Mouse (Mus musculus): ENCODE measurements at regions not wholly inside any gene's neighbourhood (a gene's known extent, or its start where the extent isn't known, plus 50 kb on each side); places are given as distances from the start of the nearest gene placed in this dataset.

DNA sequence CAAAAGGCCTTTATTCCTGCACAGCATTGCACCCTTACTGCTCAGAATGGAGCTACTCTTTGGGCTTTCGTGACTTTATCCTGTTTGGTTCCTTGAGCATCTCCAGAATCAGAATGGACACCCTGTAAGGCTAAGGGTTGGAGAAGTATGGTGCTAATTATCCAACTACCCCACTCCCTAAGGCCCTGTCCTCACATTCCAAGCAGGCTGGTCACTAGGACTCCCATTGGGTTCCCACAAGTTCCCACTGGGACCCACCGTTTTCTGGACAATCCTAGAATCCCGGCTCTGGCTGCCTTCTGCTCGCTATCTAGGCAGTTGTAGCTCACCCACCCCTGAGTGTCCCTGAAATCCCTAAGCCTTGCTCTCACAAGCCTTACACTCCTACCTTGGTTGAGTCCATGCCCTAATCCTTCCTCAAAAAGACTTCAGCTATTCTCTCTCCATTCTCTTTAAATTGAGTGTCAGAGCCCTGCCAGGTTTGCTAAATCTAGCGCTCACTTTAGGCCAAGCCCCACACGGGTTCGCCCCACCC lies 146.1 kb downstream of the Efcab1 start:
- 50% methylated on average over 7 of the region's 7 CpGs for WGBS
- no peaks in the 10 kb centered on the region for H3K27me3 ChIP-seq (ENCODE audit: control insufficient read depth, insufficient read depth, low read length)
- no peaks in the 10 kb centered on the region for H3K36me3 ChIP-seq (ENCODE audit: control insufficient read depth, insufficient read depth, low read length)
- no peaks in the 10 kb centered on the region for H3K4me1 ChIP-seq (ENCODE audit: control insufficient read depth, insufficient read depth, insufficient read length)
- no peak overlapping the region for H3K4me3 ChIP-seq (ENCODE audit: extremely low read depth, insufficient read depth, insufficient read length)
- TF ChIP-seq CTCF (IDR thresholded peaks at IDR 0.05; ENCODE audit: extremely low read depth, insufficient read depth, insufficient read length, insufficient replicate concordance) (no peak), POLR2A (IDR thresholded peaks at IDR 0.05; ENCODE audit: low read depth, low read length) (no peak)
- no peak overlapping the region for H3K27ac ChIP-seq (ENCODE audit: insufficient read depth, low read length)
- DNase-seq (ENCODE audit: low read depth in 1 of 2, low spot score in 2 of 2), result no peak

DNA sequence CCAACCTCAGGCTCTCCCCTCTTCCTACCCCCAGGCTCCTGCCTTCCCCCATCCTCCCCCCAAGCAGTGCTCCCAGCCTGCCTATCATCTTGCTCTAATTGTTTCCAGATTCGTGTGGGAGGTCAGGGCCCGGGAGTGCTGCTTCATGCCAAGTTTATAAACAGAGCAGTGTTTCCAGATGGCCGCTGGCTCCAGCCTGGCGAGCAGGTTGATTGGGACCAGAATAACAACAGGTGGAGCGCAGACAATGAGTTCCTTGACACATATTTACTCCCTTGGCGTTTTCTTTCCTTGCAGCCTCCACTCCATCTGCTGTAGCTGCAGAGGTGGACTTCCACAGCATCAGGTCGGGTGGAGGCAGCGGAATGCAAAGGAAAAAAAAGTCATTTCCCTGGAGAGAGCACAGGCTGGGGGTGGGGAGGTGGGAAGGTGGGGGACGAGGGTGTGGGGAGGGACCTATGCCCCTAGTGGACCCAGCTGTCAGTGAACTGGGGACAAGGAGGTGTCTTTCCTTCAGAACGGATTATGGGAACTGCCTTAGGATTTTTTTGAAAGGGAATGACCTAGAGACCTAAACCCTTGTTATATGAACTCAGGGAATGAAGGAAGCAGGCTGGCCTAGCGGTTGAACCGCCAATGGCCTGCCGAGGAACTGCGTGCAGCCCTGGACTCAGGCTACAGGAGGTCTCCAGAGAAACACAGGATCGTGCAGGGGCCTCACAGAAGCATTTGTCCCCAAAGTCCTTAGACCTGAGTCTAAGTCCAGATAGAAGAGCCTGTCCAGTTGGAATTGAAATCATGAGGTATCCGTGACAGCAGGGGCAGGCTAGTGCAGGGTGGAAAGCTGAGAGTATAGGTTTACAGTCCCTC lies 146.8 kb downstream of the Efcab1 start:
- no peaks in the 10 kb centered on the region for H3K27me3 ChIP-seq (ENCODE audit: control insufficient read depth, insufficient read depth, low read length)
- DNase-seq (ENCODE audit: low read depth in 1 of 2, low spot score in 2 of 2), result no peak
- H3K36me3 ChIP-seq (ENCODE audit: control insufficient read depth, insufficient read depth, low read length), result no peaks in the 10 kb centered on the region
- no peak overlapping the region for H3K4me3 ChIP-seq (ENCODE audit: extremely low read depth, insufficient read depth, insufficient read length)
- no peak overlapping the region for H3K27ac ChIP-seq (ENCODE audit: insufficient read depth, low read length)
- whole genome bisulfite sequencing, result 32% methylated on average over 16 of the region's 16 CpGs
- TF ChIP-seq POLR2A (IDR thresholded peaks at IDR 0.05; ENCODE audit: low read depth, low read length), result no peak
- TF ChIP-seq CTCF (IDR thresholded peaks at IDR 0.05; ENCODE audit: extremely low read depth, insufficient read depth, insufficient read length, insufficient replicate concordance), result no peak
- H3K4me1 ChIP-seq (ENCODE audit: control insufficient read depth, insufficient read depth, insufficient read length), result no peaks in the 10 kb centered on the region

DNA sequence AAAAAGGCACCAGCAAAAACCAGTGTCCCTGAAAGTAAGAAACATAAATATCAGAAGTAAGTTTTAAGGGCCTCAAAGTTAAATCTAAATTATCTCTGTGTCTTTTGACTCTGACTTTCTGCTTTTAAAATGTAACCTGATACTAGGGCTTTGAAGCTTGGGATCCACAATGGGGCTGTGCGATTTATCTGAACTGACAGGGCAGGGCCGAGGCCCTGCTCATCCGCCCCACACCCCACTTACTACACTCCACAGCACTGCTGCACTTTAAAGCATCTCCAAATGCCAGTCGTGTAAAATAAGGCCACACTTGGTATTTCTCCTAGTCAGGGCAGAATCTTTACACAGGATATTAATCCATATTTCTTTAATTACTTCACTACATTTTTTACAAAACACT lies 147.4 kb downstream of the Efcab1 start:
- DNase-seq (ENCODE audit: low read depth in 1 of 2, low spot score in 2 of 2), result no peak
- Histone ChIP-seq H3K27me3 (ENCODE audit: control insufficient read depth, insufficient read depth, low read length) (no peaks in the 10 kb centered on the region), H3K36me3 (ENCODE audit: control insufficient read depth, insufficient read depth, low read length) (no peaks in the 10 kb centered on the region), H3K27ac (ENCODE audit: insufficient read depth, low read length) (no peak overlapping the region), H3K4me1 (ENCODE audit: control insufficient read depth, insufficient read depth, insufficient read length) (no peaks in the 10 kb centered on the region), H3K4me3 (ENCODE audit: extremely low read depth, insufficient read depth, insufficient read length) (no peak overlapping the region)
- TF ChIP-seq CTCF (IDR thresholded peaks at IDR 0.05; ENCODE audit: extremely low read depth, insufficient read depth, insufficient read length, insufficient replicate concordance) (no peak), POLR2A (IDR thresholded peaks at IDR 0.05; ENCODE audit: low read depth, low read length) (no peak)
- 52% methylated on average over 4 of the region's 4 CpGs for WGBS

DNA sequence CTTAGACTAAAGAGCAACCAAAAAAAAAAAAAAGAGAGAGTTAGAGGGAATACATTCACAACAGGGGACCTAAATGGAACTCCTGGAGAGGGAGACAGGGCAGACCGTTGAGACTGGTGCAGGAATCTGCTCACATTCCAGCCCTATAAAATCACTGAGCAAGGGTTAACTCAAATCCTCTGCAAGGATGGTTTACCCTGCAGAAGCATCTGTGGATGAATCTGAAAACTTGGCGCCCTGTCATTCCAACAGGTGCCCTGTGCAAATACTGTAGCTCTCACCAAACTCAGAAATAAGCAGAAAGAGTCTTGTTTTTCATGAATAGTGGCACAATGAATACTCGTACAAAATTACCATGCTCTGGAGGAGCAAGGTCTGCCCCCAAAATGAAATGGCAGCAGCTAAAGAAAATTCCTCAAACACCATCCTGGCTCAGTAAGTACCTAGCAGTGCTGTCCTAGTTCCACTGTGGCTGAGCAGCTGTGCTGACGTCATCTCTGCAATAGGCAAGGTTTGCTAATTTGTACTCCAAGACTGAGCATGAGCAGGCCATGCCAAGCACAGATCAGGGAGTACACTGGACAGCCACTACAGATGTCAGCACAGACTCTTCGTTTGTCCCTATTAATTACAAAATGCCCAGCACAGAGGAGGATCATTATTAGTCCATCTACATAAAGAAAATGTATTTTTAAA lies 148.0 kb downstream of the Efcab1 start:
- WGBS, result 69% methylated on average over 5 of the region's 5 CpGs
- Histone ChIP-seq H3K4me3 (ENCODE audit: extremely low read depth, insufficient read depth, insufficient read length) (no peak overlapping the region), H3K27ac (ENCODE audit: insufficient read depth, low read length) (no peak overlapping the region), H3K36me3 (ENCODE audit: control insufficient read depth, insufficient read depth, low read length) (no peaks in the 10 kb centered on the region), H3K4me1 (ENCODE audit: control insufficient read depth, insufficient read depth, insufficient read length) (no peaks in the 10 kb centered on the region), H3K27me3 (ENCODE audit: control insufficient read depth, insufficient read depth, low read length) (no peaks in the 10 kb centered on the region)
- TF ChIP-seq POLR2A (IDR thresholded peaks at IDR 0.05; ENCODE audit: low read depth, low read length), result no peak
- TF ChIP-seq CTCF (IDR thresholded peaks at IDR 0.05; ENCODE audit: extremely low read depth, insufficient read depth, insufficient read length, insufficient replicate concordance), result no peak
- no peak for DNase-seq (ENCODE audit: low read depth in 1 of 2, low spot score in 2 of 2)

DNA sequence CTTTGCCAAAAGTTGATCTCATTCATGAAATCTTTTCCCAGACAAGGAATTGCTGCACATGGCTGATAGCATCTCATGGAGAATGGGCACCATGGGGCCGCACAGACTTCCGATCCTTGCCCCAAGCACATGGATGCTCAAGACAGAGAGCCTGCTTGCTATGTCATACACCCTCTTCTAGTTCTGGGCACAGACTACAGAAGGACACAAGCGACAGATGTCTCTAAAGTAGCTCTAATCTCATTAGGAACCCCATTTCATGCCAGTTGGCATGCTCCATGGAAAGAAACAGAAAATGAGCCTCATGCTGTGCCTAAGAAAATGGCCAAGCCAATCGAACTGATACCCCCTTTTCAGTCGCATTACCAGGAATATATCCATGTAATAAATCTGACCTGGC lies 149.3 kb downstream of the Efcab1 start:
- no peaks in the 10 kb centered on the region for H3K4me1 ChIP-seq (ENCODE audit: control insufficient read depth, insufficient read depth, insufficient read length)
- H3K27ac ChIP-seq (ENCODE audit: insufficient read depth, low read length), result no peak overlapping the region
- no peak for DNase-seq (ENCODE audit: low read depth in 1 of 2, low spot score in 2 of 2)
- no peaks in the 10 kb centered on the region for H3K36me3 ChIP-seq (ENCODE audit: control insufficient read depth, insufficient read depth, low read length)
- 84% methylated on average over 5 of the region's 5 CpGs for WGBS
- H3K27me3 ChIP-seq (ENCODE audit: control insufficient read depth, insufficient read depth, low read length), result no peaks in the 10 kb centered on the region
- H3K4me3 ChIP-seq (ENCODE audit: extremely low read depth, insufficient read depth, insufficient read length), result no peak overlapping the region
- no peak for TF ChIP-seq CTCF (IDR thresholded peaks at IDR 0.05; ENCODE audit: extremely low read depth, insufficient read depth, insufficient read length, insufficient replicate concordance)
- no peak for TF ChIP-seq POLR2A (IDR thresholded peaks at IDR 0.05; ENCODE audit: low read depth, low read length)

DNA sequence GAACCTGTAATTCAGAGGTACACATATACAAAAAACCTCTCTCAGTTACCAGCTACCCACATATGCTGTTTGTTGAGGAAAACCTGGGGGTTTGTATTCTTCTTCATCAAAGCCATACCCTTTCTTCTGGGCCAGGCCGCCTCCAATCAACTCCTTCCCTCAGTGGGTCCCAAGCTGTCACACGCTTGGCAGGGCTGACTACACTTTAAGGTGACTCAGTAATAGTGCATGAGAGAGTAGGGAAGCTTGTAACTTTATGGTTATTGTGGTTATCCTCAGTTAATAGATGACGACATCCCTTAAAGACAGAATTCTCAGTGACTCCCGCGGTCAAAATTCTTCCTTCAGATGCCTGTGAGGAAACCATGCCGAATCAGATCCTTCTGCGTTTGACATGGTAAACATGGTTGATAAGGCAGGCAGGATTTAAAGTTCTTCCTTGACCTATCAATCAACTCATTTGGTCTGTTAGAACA lies 164.1 kb downstream of the Efcab1 start:
- 85% methylated on average over 7 of the region's 7 CpGs for WGBS
- DNase-seq (ENCODE audit: low read depth in 1 of 2, low spot score in 2 of 2), result no peak
- no peak overlapping the region for H3K27ac ChIP-seq (ENCODE audit: insufficient read depth, low read length)
- H3K36me3 ChIP-seq (ENCODE audit: control insufficient read depth, insufficient read depth, low read length), result no peaks in the 10 kb centered on the region
- no peaks in the 10 kb centered on the region for H3K4me1 ChIP-seq (ENCODE audit: control insufficient read depth, insufficient read depth, insufficient read length)
- H3K27me3 ChIP-seq (ENCODE audit: control insufficient read depth, insufficient read depth, low read length), result no peaks in the 10 kb centered on the region
- TF ChIP-seq POLR2A (IDR thresholded peaks at IDR 0.05; ENCODE audit: low read depth, low read length), result no peak
- TF ChIP-seq CTCF (IDR thresholded peaks at IDR 0.05; ENCODE audit: extremely low read depth, insufficient read depth, insufficient read length, insufficient replicate concordance), result no peak
- H3K4me3 ChIP-seq (ENCODE audit: extremely low read depth, insufficient read depth, insufficient read length), result no peak overlapping the region

Measured in spleen, adult 2 months (tissue).